Comparison of ENCODE assay signal across 9 mouse cellular contexts in the genomic region with DNA sequence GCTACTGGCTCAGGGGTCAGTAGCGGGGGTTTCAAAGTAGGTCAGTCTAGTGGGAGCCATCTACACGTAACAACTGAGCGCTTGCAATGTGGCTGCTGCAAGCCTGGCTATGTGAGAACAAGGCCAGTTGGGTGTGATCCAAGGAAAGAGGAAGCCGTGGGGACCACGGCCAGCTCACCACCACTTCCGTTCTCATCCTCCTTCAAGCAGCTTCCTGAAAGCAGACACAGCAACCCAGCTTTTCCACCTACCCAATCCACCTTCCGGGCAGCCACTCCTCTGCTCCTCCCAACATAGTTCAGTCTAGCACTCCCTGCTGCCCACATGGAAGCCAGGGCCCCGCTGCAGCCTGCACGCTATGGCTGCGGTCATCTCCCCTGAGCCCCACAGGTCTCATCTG. TPM values are rescaled to one million over a fixed set of nuclear protein-coding genes. Genes with fewer than 3 reads are reported as not detected.
DNase-seq lines count a peak whose midpoint lies in the region; ATAC-seq and TF ChIP-seq lines count a peak whose summit lies in the region.
"Had no signal": no experiment of that assay in that cellular context is flagged by ENCODE, and none has a peak within 500 bp of the region (broad histone marks: within the 10 kb centered on the region; RNA-seq: fewer than 3 reads in every experiment).

No protein-coding gene starts in this region.

- peaks cover 8% of the 10 kb centered on the region; the same call in 1 of the 2 replicates for H3K4me1 ChIP-seq in spleen, adult 2 months (ENCODE audit: control insufficient read depth, insufficient read depth, insufficient read length)
- no peaks in the 10 kb centered on the region for H3K4me1 ChIP-seq in midbrain, embryonic 14.5 days (ENCODE audit: control insufficient read depth, insufficient read depth, low read length)

- peaks cover 9% of the 10 kb centered on the region for H3K36me3 ChIP-seq in spleen, adult 2 months (ENCODE audit: control insufficient read depth, insufficient read depth, low read length)
- H3K36me3 ChIP-seq in splenic B cell, adult 2 months (ENCODE audit: control insufficient read depth, insufficient read depth, low read length, poor library complexity, severe bottlenecking): no peaks in the 10 kb centered on the region; the same call in none of the 2 replicates
- no peaks in the 10 kb centered on the region for H3K36me3 ChIP-seq in midbrain, embryonic 14.5 days (ENCODE audit: control insufficient read depth, insufficient read depth, low read length)

- no peak overlapping the region for H3K4me2 ChIP-seq in midbrain, embryonic 14.5 days (ENCODE audit: low read length)

- H3K9me3 ChIP-seq in midbrain, embryonic 14.5 days (ENCODE audit: control insufficient read depth, low read length): no peaks in the 10 kb centered on the region

- no peak overlapping the region for H3K9ac ChIP-seq in midbrain, embryonic 14.5 days (replicated peaks; ENCODE audit: low read length)

- TF ChIP-seq CTCF in spleen, adult 2 months (IDR thresholded peaks at IDR 0.05; ENCODE audit: extremely low read depth, insufficient read depth, insufficient read length, insufficient replicate concordance): no peak

- DNase-seq in spleen, adult 2 months (ENCODE audit: low read depth in 1 of 2, low spot score in 2 of 2): peak in 1 of 2 experiments; percentile 27
- DNase-seq in spleen, postnatal 14 days (ENCODE audit: low spot score in 2 of 2): no peak
- peak; percentile 47 for DNase-seq in fibroblast of lung, adult 2 months (ENCODE audit: low read depth)
- DNase-seq in induced T-regulatory cell, adult 2 months (ENCODE audit: low read depth): peak; percentile 46
- peak; percentile 76 to 80 for DNase-seq in lung, adult 18-20 months
- peak; percentile 40 for DNase-seq in splenic B cell, adult 2 months (ENCODE audit: low read depth, low spot score)
- DNase-seq in ovary, postnatal 36 days (ENCODE audit: low spot score): no peak
- DNase-seq in midbrain, embryonic 14.5 days: no peak

- WGBS in spleen, adult 2 months: 11% methylated on average over 10 of the region's 10 CpGs
- 78% methylated on average over 10 of the region's 10 CpGs for WGBS in midbrain, embryonic 14.5 days

- TF ChIP-seq POLR2A in spleen, adult 2 months (IDR thresholded peaks at IDR 0.05; ENCODE audit: low read depth, low read length): no peak

- ATAC-seq in midbrain, embryonic 14.5 days (ENCODE audit: low FRiP score, low TSS enrichment): no peak

- no peak overlapping the region for H3K4me3 ChIP-seq in spleen, adult 2 months (ENCODE audit: extremely low read depth, insufficient read depth, insufficient read length)
- no peak overlapping the region for H3K4me3 ChIP-seq in midbrain, embryonic 14.5 days (replicated peaks; ENCODE audit: low read depth, low read length)

- peak overlapping the region; percentile 49 for H3K27ac ChIP-seq in spleen, adult 2 months (ENCODE audit: insufficient read depth, low read length)
- no peak overlapping the region for H3K27ac ChIP-seq in midbrain, embryonic 14.5 days (replicated peaks; ENCODE audit: low read depth, low read length)

- no peaks in the 10 kb centered on the region for H3K27me3 ChIP-seq in spleen, adult 2 months (ENCODE audit: control insufficient read depth, insufficient read depth, low read length)
- H3K27me3 ChIP-seq in splenic B cell, adult 2 months (ENCODE audit: control insufficient read depth, insufficient read depth, low read length, poor library complexity, severe bottlenecking): no peaks in the 10 kb centered on the region
- peaks cover 5% of the 10 kb centered on the region for H3K27me3 ChIP-seq in midbrain, embryonic 14.5 days (ENCODE audit: control insufficient read depth, insufficient read depth, low read length)

RNA-seq across cellular contexts. Expression of gene Acaa1a, which starts 5.2 kb away (rescaled TPM):
- polyA plus RNA-seq in spleen, adult 2 months (2012; rRNA removed): 138 and 173 TPM in 2 replicates
- polyA plus RNA-seq in midbrain, embryonic 14.5 days (2014; fragmentation: Nextera tagmentation; extraction: Ambion mirVana): 85.4 and 92.0 TPM in 2 replicates

RNA-seq across cellular contexts. Expression of gene Myd88, which starts 6.9 kb away (rescaled TPM):
- 27.0 and 33.5 TPM in 2 replicates for polyA plus RNA-seq in spleen, adult 2 months (2012; rRNA removed)
- polyA plus RNA-seq in midbrain, embryonic 14.5 days (2014; fragmentation: Nextera tagmentation; extraction: Ambion mirVana): 3.4 and 5.6 TPM in 2 replicates

RNA-seq across cellular contexts. Expression of gene Oxsr1, which starts 12.1 kb away (rescaled TPM):
- polyA plus RNA-seq in spleen, adult 2 months (2012; rRNA removed): 9.4 and 9.5 TPM in 2 replicates
- polyA plus RNA-seq in midbrain, embryonic 14.5 days (2014; fragmentation: Nextera tagmentation; extraction: Ambion mirVana): 13.0 and 18.2 TPM in 2 replicates

RNA-seq across cellular contexts. Expression of gene Xylb, which starts 22.9 kb away (rescaled TPM):
- 1.3 and 2.0 TPM in 2 replicates for polyA plus RNA-seq in spleen, adult 2 months (2012; rRNA removed)
- 1.5 and 2.4 TPM in 2 replicates for polyA plus RNA-seq in midbrain, embryonic 14.5 days (2014; fragmentation: Nextera tagmentation; extraction: Ambion mirVana)

RNA-seq across cellular contexts. Expression of gene Slc22a14, which starts 31.0 kb away (rescaled TPM):
- polyA plus RNA-seq in spleen, adult 2 months (2012; rRNA removed): 0.19 and 0.22 TPM in 2 replicates
- not detected in 2 replicates for polyA plus RNA-seq in midbrain, embryonic 14.5 days (2014; fragmentation: Nextera tagmentation; extraction: Ambion mirVana)
- polyA plus RNA-seq: embryonic facial prominence, embryonic 11.5 days had no signal

Comparison
In these comparisons a context has a peak if more than half of its experiments do, and no peak if none do; other contexts are left out.
1. DNase-seq: peak in fibroblast of lung, adult 2 months (single experiment), induced T-regulatory cell, adult 2 months (single experiment), lung, adult 18-20 months (2 of 2) and splenic B cell, adult 2 months (single experiment); none in spleen, postnatal 14 days (0 of 2), ovary, postnatal 36 days (single experiment) and midbrain, embryonic 14.5 days (single experiment).